Mouse (Mus musculus): ENCODE measurements around the gene Clec2g.

DNA sequence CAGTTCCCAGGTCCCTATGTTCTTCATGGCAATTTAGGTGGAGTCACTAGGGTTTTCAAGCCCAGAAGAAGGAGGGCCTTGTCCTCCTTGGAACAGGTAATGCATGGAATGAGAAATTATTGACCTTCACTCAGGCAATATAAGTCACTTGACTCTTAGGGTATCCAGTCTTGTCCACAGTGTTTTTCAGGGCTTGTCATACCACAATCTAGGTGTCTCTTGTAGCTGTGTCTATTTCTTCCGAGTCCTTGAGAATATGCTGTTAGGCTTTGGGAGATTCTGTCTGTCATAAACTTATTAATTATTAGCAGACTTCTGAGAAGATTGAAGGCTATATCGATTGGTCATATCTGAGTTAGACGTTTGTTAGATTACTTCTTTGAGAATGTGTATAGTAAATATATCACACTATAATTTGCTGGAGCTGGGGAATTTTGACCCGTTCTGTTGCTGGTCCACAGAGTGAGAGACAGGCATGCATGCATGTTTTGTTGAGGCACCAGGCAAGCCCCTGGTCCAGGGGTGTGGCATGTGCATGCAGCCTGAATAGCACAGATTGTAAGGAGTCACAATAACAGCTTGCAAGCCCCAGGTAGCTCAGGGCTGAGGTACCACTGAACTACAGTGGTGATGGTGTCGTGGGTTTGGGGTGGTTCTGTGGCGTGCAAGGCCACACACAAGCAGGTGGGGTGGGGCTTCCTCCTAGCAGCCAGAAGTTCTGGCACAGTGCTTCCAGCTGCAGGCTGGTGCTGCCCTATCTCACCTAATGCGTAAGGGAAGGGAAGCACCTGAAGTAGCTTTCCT, 61.3 kb downstream of the Clec2g start:
- no peak for TF ChIP-seq MYOG (IDR thresholded peaks at IDR 0.05; ENCODE audit: control insufficient read depth, extremely low read depth, insufficient read length)
- no peak for TF ChIP-seq CTCF (IDR thresholded peaks at IDR 0.05; ENCODE audit: control insufficient read depth, insufficient read depth, insufficient read length)
- TF ChIP-seq USF1 (IDR thresholded peaks at IDR 0.05; ENCODE audit: low read depth): no peak
- TF ChIP-seq MAX (IDR thresholded peaks at IDR 0.05): no peak
- TF ChIP-seq FOSL1 (IDR thresholded peaks at IDR 0.05; ENCODE audit: insufficient read depth, low read length, poor library complexity, severe bottlenecking): no peak
- TF ChIP-seq CEBPB (IDR thresholded peaks at IDR 0.05; ENCODE audit: low read depth): no peak
